10 mouse cellular contexts compared by ENCODE assay signal in the genomic region with DNA sequence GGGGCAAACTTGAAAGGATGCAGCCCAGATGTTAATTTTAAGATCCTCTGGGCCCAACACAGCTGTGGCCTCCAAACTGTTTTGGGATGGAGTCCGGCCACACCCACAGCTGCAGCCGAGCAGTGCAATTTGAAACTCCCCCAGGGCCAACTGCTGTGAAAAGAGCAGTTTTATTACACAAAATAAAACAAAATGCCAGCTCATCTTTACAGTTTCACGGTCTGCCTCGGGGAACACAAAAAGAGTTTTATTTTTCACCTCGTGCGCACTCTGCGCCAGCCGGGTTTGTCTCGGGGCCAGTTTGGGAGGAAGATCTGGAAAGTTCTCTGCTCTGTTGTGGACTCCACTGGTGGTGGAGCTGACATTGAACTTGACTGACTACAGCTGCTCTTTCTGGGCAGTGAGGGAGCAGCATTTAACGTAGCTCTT.
DNase-seq lines count a peak whose midpoint lies in the region; ATAC-seq and TF ChIP-seq lines count a peak whose summit lies in the region.
"Had no signal": no experiment of that assay in that cellular context is flagged by ENCODE, and none has a peak within 500 bp of the region (broad histone marks: within the 10 kb centered on the region; RNA-seq: fewer than 3 reads in every experiment).

No protein-coding gene starts in this region.

- no peak for TF ChIP-seq EP300 in stomach, postnatal 0 days (optimal IDR thresholded peaks at IDR 0.05)

- no peak for TF ChIP-seq POLR2A in lung, adult 2 months (IDR thresholded peaks at IDR 0.05; ENCODE audit: borderline replicate concordance, extremely low read depth, low read depth, low read length)

- H3K27me3 ChIP-seq in lung, embryonic 15.5 days = peaks cover 21% of the 10 kb centered on the region; the same call in 1 of the 2 replicates
- peaks cover 51% of the 10 kb centered on the region for H3K27me3 ChIP-seq in limb, embryonic 10.5 days (ENCODE audit: low read depth, poor library complexity, severe bottlenecking)
- H3K27me3 ChIP-seq in stomach, postnatal 0 days (ENCODE audit: control insufficient read depth, insufficient read depth, low read length) = no peaks in the 10 kb centered on the region
- no peaks in the 10 kb centered on the region; the same call in 1 of the 2 replicates for H3K27me3 ChIP-seq in forebrain, embryonic 13.5 days

- H3K9me3 ChIP-seq in lung, embryonic 15.5 days = no peaks in the 10 kb centered on the region
- no peaks in the 10 kb centered on the region for H3K9me3 ChIP-seq in limb, embryonic 10.5 days (replicated peaks)
- no peaks in the 10 kb centered on the region for H3K9me3 ChIP-seq in stomach, postnatal 0 days (ENCODE audit: control insufficient read depth, low read length)
- H3K9me3 ChIP-seq in forebrain, embryonic 13.5 days (replicated peaks) = no peaks in the 10 kb centered on the region
- H3K9me3 ChIP-seq: megakaryocyte, embryonic 14.5 days had no signal

- no peaks in the 10 kb centered on the region for H3K4me1 ChIP-seq in lung, embryonic 15.5 days
- no peaks in the 10 kb centered on the region for H3K4me1 ChIP-seq in lung, adult 2 months (ENCODE audit: control insufficient read depth, insufficient read depth, low read length)
- peaks cover 64% of the 10 kb centered on the region for H3K4me1 ChIP-seq in limb, embryonic 10.5 days
- no peaks in the 10 kb centered on the region for H3K4me1 ChIP-seq in stomach, postnatal 0 days (replicated peaks; ENCODE audit: control insufficient read depth, insufficient read depth)
- H3K4me1 ChIP-seq in forebrain, embryonic 13.5 days = peaks cover 10% of the 10 kb centered on the region
- H3K4me1 ChIP-seq: megakaryocyte, embryonic 14.5 days had no signal

- H3K27ac ChIP-seq in lung, embryonic 15.5 days = no peak overlapping the region
- H3K27ac ChIP-seq in limb, embryonic 10.5 days = peak overlapping the region; percentile 63
- no peak overlapping the region for H3K27ac ChIP-seq in stomach, postnatal 0 days (replicated peaks)
- no peak overlapping the region for H3K27ac ChIP-seq in forebrain, embryonic 13.5 days

- no peak overlapping the region for H3K9ac ChIP-seq in lung, embryonic 15.5 days
- H3K9ac ChIP-seq in stomach, postnatal 0 days (ENCODE audit: low read length) = no peak overlapping the region
- H3K9ac ChIP-seq in forebrain, embryonic 13.5 days = no peak overlapping the region

- H3K4me2 ChIP-seq in lung, embryonic 15.5 days = no peak overlapping the region
- peak overlapping the region; percentile 14; the same call in 1 of the 2 replicates for H3K4me2 ChIP-seq in stomach, postnatal 0 days (replicated peaks; ENCODE audit: low read depth)
- H3K4me2 ChIP-seq in forebrain, embryonic 13.5 days = no peak overlapping the region

- 34% methylated on average over 10 of the region's 10 CpGs for WGBS in lung, embryonic 15.5 days
- WGBS in lung, adult 2 months = 68% methylated on average over 10 of the region's 10 CpGs
- WGBS in limb, embryonic 10.5 days = 24% methylated on average over 10 of the region's 10 CpGs
- 40% methylated on average over 10 of the region's 10 CpGs for WGBS in stomach, postnatal 0 days
- 63% methylated on average over 10 of the region's 10 CpGs for WGBS in forebrain, embryonic 13.5 days

- ATAC-seq in lung, embryonic 15.5 days (ENCODE audit: borderline replicate concordance, extremely low read depth, low FRiP score, low TSS enrichment) = peak; percentile 46; the same call in 1 of the 2 replicates
- peak; percentile 53; the same call in 1 of the 2 replicates for ATAC-seq in stomach, postnatal 0 days (ENCODE audit: low FRiP score, low TSS enrichment)
- ATAC-seq in inflammation-experienced regulatory T-cells, adult 6 months = no peak
- ATAC-seq in cerebellum, adult (ENCODE audit: insufficient number of reproducible peaks, low FRiP score, low TSS enrichment) = no peak
- no peak for ATAC-seq in forebrain, embryonic 13.5 days

- DNase-seq in lung, adult 2 months = no peak
- peak; percentile 14 for DNase-seq in fibroblast of lung, adult 2 months (ENCODE audit: low read depth)
- DNase-seq in limb, embryonic 10.5 days (ENCODE audit: low spot score) = peak; percentile 80
- DNase-seq in stomach, postnatal 0 days (ENCODE audit: low spot score) = no peak
- DNase-seq: cerebellum, adult 9-11 months had no signal

- TF ChIP-seq CTCF in lung, adult 2 months (IDR thresholded peaks at IDR 0.05; ENCODE audit: insufficient read depth, low read length) = no peak
- TF ChIP-seq CTCF in stomach, postnatal 0 days (IDR thresholded peaks at IDR 0.05; ENCODE audit: low read depth) = no peak

- H3K36me3 ChIP-seq in lung, embryonic 15.5 days = no peaks in the 10 kb centered on the region
- no peaks in the 10 kb centered on the region for H3K36me3 ChIP-seq in limb, embryonic 10.5 days
- no peaks in the 10 kb centered on the region for H3K36me3 ChIP-seq in stomach, postnatal 0 days (ENCODE audit: control insufficient read depth, insufficient read depth, low read length)
- no peaks in the 10 kb centered on the region for H3K36me3 ChIP-seq in forebrain, embryonic 13.5 days (ENCODE audit: poor library complexity, severe bottlenecking)

- no peak overlapping the region for H3K4me3 ChIP-seq in lung, embryonic 15.5 days
- no peak overlapping the region for H3K4me3 ChIP-seq in lung, adult 2 months (replicated peaks; ENCODE audit: extremely low read depth, low read depth, low read length)
- H3K4me3 ChIP-seq in limb, embryonic 10.5 days = peak overlapping the region; percentile 30
- no peak overlapping the region for H3K4me3 ChIP-seq in stomach, postnatal 0 days (ENCODE audit: low read depth, low read length)
- H3K4me3 ChIP-seq in forebrain, embryonic 13.5 days = no peak overlapping the region
- H3K4me3 ChIP-seq: megakaryocyte, embryonic 14.5 days had no signal

Comparison
In these comparisons a context has a peak if more than half of its experiments do, and no peak if none do; other contexts are left out.
1. ATAC-seq: peak in lung, embryonic 15.5 days (single experiment) and stomach, postnatal 0 days (single experiment); none in inflammation-experienced regulatory T-cells, adult 6 months (single experiment), cerebellum, adult (single experiment) and forebrain, embryonic 13.5 days (single experiment).
2. DNase-seq: peak in fibroblast of lung, adult 2 months (single experiment) and limb, embryonic 10.5 days (single experiment); none in lung, adult 2 months (single experiment) and stomach, postnatal 0 days (single experiment).